Mouse (Mus musculus): ENCODE measurements at regions not wholly inside any gene's neighbourhood (a gene's known extent, or its start where the extent isn't known, plus 50 kb on each side); places are given as distances from the start of the nearest gene placed in this dataset.

GRCm38 (mm10) chr9:63851809-63852208 is 94.0 kb upstream of the Smad3 start:
- DNase-seq (ENCODE audit: extremely low read depth, insufficient read length, low spot score): no peak

- no peak for DNase-seq (ENCODE audit: extremely low read depth, insufficient read length, low spot score)
Observed at GRCm38 (mm10) chr9:63850316-63850693, 92.5 kb upstream of the Smad3 start.

- no peak for DNase-seq (ENCODE audit: extremely low read depth, insufficient read length, low spot score)
Observed at GRCm38 (mm10) chr9:63849564-63850315, 91.9 kb upstream of the Smad3 start.

GRCm38 (mm10) chr9:63843883-63844485 is 86.2 kb upstream of the Smad3 start:
- no peak for DNase-seq (ENCODE audit: extremely low read depth, insufficient read length, low spot score)

GRCm38 (mm10) chr9:63843431-63843830 is 85.6 kb upstream of the Smad3 start:
- no peak for DNase-seq (ENCODE audit: extremely low read depth, insufficient read length, low spot score)

GRCm38 (mm10) chr9:63841102-63841501 is 83.3 kb upstream of the Smad3 start:
- no peak for DNase-seq (ENCODE audit: extremely low read depth, insufficient read length, low spot score)

GRCm38 (mm10) chr9:63838996-63839772 is 81.4 kb upstream of the Smad3 start:
- DNase-seq (ENCODE audit: extremely low read depth, insufficient read length, low spot score): peak; percentile 91

- DNase-seq (ENCODE audit: extremely low read depth, insufficient read length, low spot score): no peak
Observed at GRCm38 (mm10) chr9:63837552-63837951, 79.8 kb upstream of the Smad3 start.

GRCm38 (mm10) chr9:63836565-63837284 is 78.9 kb upstream of the Smad3 start:
- DNase-seq (ENCODE audit: extremely low read depth, insufficient read length, low spot score): no peak

GRCm38 (mm10) chr9:63836036-63836435 is 78.2 kb upstream of the Smad3 start:
- no peak for DNase-seq (ENCODE audit: extremely low read depth, insufficient read length, low spot score)

GRCm38 (mm10) chr9:63834416-63834815 is 76.6 kb upstream of the Smad3 start:
- no peak for DNase-seq (ENCODE audit: extremely low read depth, insufficient read length, low spot score)

GRCm38 (mm10) chr9:63818163-63818562 is 60.4 kb upstream of the Smad3 start:
- peak; percentile 60 for DNase-seq (ENCODE audit: extremely low read depth, insufficient read length, low spot score)

GRCm38 (mm10) chr9:63816540-63816939 is 58.7 kb upstream of the Smad3 start:
- no peak for DNase-seq (ENCODE audit: extremely low read depth, insufficient read length, low spot score)

GRCm38 (mm10) chr9:63809901-63810587 is 52.2 kb upstream of the Smad3 start:
- DNase-seq (ENCODE audit: extremely low read depth, insufficient read length, low spot score): no peak
